Mouse (Mus musculus) right cerebral cortex, postnatal 14 days (tissue): Measurements from ENCODE around the gene Olfr303.
"Not testable (repeated sequence)": the region's sequence is repeated elsewhere in the genome, so short reads cannot be mapped to it uniquely, and the experiment has no call there.

Experiments
- DNase-seq: peaks from one replicate; pipeline ENCODE4 v3.0.0; 2022

The Olfr303 gene

DNA sequence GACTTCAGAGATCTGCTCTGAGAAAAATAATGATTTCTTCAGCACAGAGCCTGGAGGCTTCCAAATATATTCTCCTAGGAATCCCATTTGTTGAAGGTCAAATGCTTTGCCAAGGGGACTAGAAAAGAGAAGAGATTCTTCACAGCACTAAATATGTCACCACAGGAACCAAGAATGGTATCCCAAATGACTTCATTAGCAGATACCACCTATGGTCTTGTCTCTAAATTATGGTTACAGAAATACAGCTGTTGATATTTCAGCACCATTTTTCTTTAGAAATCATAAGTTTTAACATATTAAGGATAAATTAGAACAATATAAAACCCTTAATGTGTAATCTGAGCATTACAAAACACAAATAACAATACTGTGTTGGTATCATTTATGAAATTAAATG lies at the start of gene Olfr303:
Gene Olfr303, minus strand, starts transcription at position 101 of the 400 bp plus-strand sequence.
- no peak for DNase-seq

- DNase-seq: no peak
Observed at GRCm38 (mm10) chr7:86403546-86403945, 6.0 kb upstream of the Olfr303 start, which contains the start of gene Olfr301. Olfr301 (plus strand) TSS chr7:86403846.

DNA sequence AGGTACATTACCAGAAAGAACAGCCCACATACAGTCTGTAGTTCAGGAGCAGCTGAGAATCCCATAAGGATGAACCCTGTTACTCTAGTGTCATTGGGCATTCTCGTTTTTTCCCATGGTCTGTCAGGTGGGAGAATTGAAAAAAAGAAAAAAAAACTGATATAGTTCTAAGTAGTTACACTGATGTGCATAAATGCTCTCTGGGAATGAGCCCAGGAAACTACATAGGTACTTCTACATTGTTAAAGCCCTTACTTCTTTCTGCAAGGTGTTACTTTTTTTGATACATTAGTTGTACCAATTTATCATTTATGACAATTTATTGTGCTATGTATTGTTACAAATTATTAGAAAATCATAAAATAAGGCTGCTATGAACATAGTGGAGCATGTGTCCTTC lies 11.0 kb downstream of the Olfr303 start, which contains the start of gene Olfr304:
Gene Olfr304, minus strand, starts transcription at position 101 of the 400 bp plus-strand sequence.
- DNase-seq: no peak

- no peak for DNase-seq
Observed at GRCm38 (mm10) chr7:86385769-86386168, 11.8 kb downstream of the Olfr303 start.

DNA sequence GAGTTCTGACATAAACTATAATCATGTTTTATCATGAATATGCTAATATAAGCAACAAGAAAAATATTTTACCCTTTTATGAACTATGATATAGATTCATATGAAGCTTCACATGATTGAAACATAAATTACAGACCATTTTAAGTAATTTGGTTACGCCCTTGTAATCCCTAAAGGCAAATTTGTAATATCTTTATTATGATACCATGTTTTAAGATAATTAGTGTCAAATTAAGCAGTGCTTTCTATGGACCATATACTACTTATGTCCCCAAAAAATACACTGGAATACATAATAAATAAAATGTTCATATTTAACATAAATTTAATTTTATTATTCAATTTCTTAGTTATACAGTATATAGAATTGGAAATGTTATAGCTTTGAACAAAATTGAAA lies 30.8 kb downstream of the Olfr303 start, which contains the start of gene Olfr305:
Gene Olfr305, minus strand, starts transcription at position 101 of the 400 bp plus-strand sequence.
- no peak for DNase-seq

- not testable (repeated sequence) for DNase-seq
Observed at GRCm38 (mm10) chr7:86346296-86346695, 51.3 kb downstream of the Olfr303 start.

DNA sequence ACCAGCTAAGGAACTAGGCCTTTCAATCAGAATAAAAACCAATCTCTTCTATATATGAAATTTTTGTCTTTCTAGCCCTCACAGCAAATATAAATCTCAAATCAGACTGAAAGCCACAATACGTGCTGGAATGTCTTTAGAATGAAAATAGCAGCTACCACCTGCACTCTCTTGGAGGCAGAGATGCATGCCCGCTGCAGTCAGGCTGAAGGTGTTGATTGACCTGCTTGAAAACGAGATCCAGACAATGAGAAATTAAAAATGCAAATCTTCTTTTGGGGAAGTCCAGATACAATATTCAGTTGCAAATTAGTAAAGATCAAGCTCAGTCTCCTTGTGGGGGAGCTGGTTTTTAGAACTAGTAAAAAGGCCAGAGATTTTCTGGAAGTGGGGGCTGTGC lies 53.3 kb downstream of the Olfr303 start:
- DNase-seq: no peak

- no peak for DNase-seq
Observed at GRCm38 (mm10) chr7:86342881-86343565, 54.6 kb downstream of the Olfr303 start.
